Mouse (Mus musculus): ENCODE results near the gene Rora.
A peak's percentile ranks its signal among the peaks of the same experiment; 100 is the strongest.

Rora gene

GRCm38 (mm10) chr9:68653211-68654038, at the start of gene Rora:
Rora (plus strand) TSS chr9:68653786.
- DNase-seq: peak; percentile 88

- DNase-seq: no peak
These were observed 39.6 kb upstream of the Rora start for GRCm38 (mm10) chr9:68614006-68614405.

- no peak for DNase-seq
These were observed 36.5 kb upstream of the Rora start for GRCm38 (mm10) chr9:68617116-68617515.

GRCm38 (mm10) chr9:68620036-68620435, 33.5 kb upstream of the Rora start:
- no peak for DNase-seq

- DNase-seq: no peak
These were observed 33.1 kb upstream of the Rora start for GRCm38 (mm10) chr9:68620441-68620840.

GRCm38 (mm10) chr9:68624981-68625380, 28.6 kb upstream of the Rora start:
- no peak for DNase-seq

- DNase-seq: no peak
These were observed 16.3 kb upstream of the Rora start for GRCm38 (mm10) chr9:68637301-68637700.

GRCm38 (mm10) chr9:68641123-68641522, 12.5 kb upstream of the Rora start:
- no peak for DNase-seq

GRCm38 (mm10) chr9:68648061-68648460, 5.5 kb upstream of the Rora start:
- DNase-seq: no peak

- no peak for DNase-seq
These were observed 400 bp downstream of the Rora start for GRCm38 (mm10) chr9:68654039-68654332.

- DNase-seq: peak; percentile 63
These were observed 889 bp downstream of the Rora start for GRCm38 (mm10) chr9:68654333-68655017.

GRCm38 (mm10) chr9:68655018-68656005, 1.7 kb downstream of the Rora start:
- peak; percentile 56 for DNase-seq

GRCm38 (mm10) chr9:68656076-68656795, 2.6 kb downstream of the Rora start:
- no peak for DNase-seq

GRCm38 (mm10) chr9:68656796-68657130, 3.2 kb downstream of the Rora start:
- DNase-seq: no peak

GRCm38 (mm10) chr9:68670731-68671130, 17.1 kb downstream of the Rora start:
- no peak for DNase-seq

GRCm38 (mm10) chr9:68672459-68672858, 18.9 kb downstream of the Rora start:
- DNase-seq: no peak

- no peak for DNase-seq
These were observed 19.6 kb downstream of the Rora start for GRCm38 (mm10) chr9:68673221-68673620.

- DNase-seq: no peak
These were observed 26.3 kb downstream of the Rora start for GRCm38 (mm10) chr9:68679871-68680374.

GRCm38 (mm10) chr9:68683938-68684337, 30.4 kb downstream of the Rora start:
- DNase-seq: no peak

GRCm38 (mm10) chr9:68685562-68685961, 32.0 kb downstream of the Rora start:
- DNase-seq: no peak

- DNase-seq: no peak
These were observed 33.8 kb downstream of the Rora start for GRCm38 (mm10) chr9:68687251-68687874.

- DNase-seq: no peak
These were observed 34.6 kb downstream of the Rora start for GRCm38 (mm10) chr9:68688151-68688550.
